Mouse (Mus musculus) C2C12 (cell line): ENCODE measurements at regions not wholly inside any gene's neighbourhood (a gene's known extent, or its start where the extent isn't known, plus 50 kb on each side); places are given as distances from the start of the nearest gene placed in this dataset.

Experiments
- H3K27me3 ChIP-seq: one replicate; pipeline ENCODE4 v1.6.1; 2011; ENCODE audit not compliant: control insufficient read depth, insufficient read depth, insufficient read length
- H3K36me3 ChIP-seq: one replicate; pipeline ENCODE4 v1.6.1; 2011; ENCODE audit not compliant: control insufficient read depth, insufficient read depth
- H3K4me3 ChIP-seq: one replicate; pipeline ENCODE4 v1.5.1; 2011; ENCODE audit warnings: mild to moderate bottlenecking, control low read depth; ENCODE audit not compliant: poor library complexity, insufficient read depth, severe bottlenecking
- H3K79me2 ChIP-seq: one replicate; pipeline ENCODE4 v1.6.1; 2011; ENCODE audit not compliant: control insufficient read depth, insufficient read depth
- H3K79me3 ChIP-seq: one replicate; pipeline ENCODE4 v1.6.1; 2011; ENCODE audit warnings: low read depth, control low read depth
- H3ac ChIP-seq: one replicate; pipeline ENCODE3; 2011; ENCODE audit warnings: low read depth; ENCODE audit not compliant: control insufficient read depth, insufficient read length
- CEBPB ChIP-seq: IDR thresholded peaks from one replicate; pipeline ENCODE4 v1.6.1; 2011; ENCODE audit warnings: low read depth, mild to moderate bottlenecking, control low read depth, moderate library complexity
- CTCF ChIP-seq: IDR thresholded peaks from one replicate; pipeline ENCODE4 v1.5.1; 2011; ENCODE audit not compliant: control insufficient read depth, insufficient read depth, insufficient read length
- FOSL1 ChIP-seq: IDR thresholded peaks from one replicate; pipeline ENCODE4 v1.8.0; 2011; ENCODE audit warnings: mild to moderate bottlenecking, low read length; ENCODE audit not compliant: poor library complexity, insufficient read depth, severe bottlenecking
- MAX ChIP-seq: IDR thresholded peaks from one replicate; pipeline ENCODE4 v1.6.1; 2011; ENCODE audit warnings: mild to moderate bottlenecking, control low read depth
- MYOD1 ChIP-seq: IDR thresholded peaks from one replicate; pipeline ENCODE4 v1.6.1; 2011; ENCODE audit warnings: low read depth; ENCODE audit not compliant: control insufficient read depth, insufficient read length
- MYOG ChIP-seq: IDR thresholded peaks from one replicate; pipeline ENCODE4 v1.6.1; 2011; ENCODE audit not compliant: control insufficient read depth, insufficient read length; ENCODE audit errors: extremely low read depth
- USF1 ChIP-seq: IDR thresholded peaks from one replicate; pipeline ENCODE4 v1.6.1; 2011; ENCODE audit warnings: low read depth, mild to moderate bottlenecking, control low read depth, moderate library complexity

GRCm38 (mm10) chr2:74450064-74450765 lies 129.0 kb downstream of the Lnpk start:
- Histone ChIP-seq H3K79me3 (no peaks in the 10 kb centered on the region), H3ac (no peak overlapping the region), H3K27me3 (peaks cover 3% of the 10 kb centered on the region), H3K79me2 (no peaks in the 10 kb centered on the region), H3K36me3 (no peaks in the 10 kb centered on the region), H3K4me3 (no peak overlapping the region)
- TF ChIP-seq MAX = no peak
- no peak for TF ChIP-seq FOSL1
- TF ChIP-seq USF1 = no peak
- no peak for TF ChIP-seq MYOG
- TF ChIP-seq CTCF = no peak
- no peak for TF ChIP-seq MYOD1
- no peak for TF ChIP-seq CEBPB

- Histone ChIP-seq H3ac (no peak overlapping the region), H3K27me3 (no peaks in the 10 kb centered on the region), H3K36me3 (no peaks in the 10 kb centered on the region), H3K79me2 (no peaks in the 10 kb centered on the region), H3K79me3 (no peaks in the 10 kb centered on the region), H3K4me3 (no peak overlapping the region)
- TF ChIP-seq USF1 = no peak
- no peak for TF ChIP-seq FOSL1
- TF ChIP-seq CTCF = no peak
- no peak for TF ChIP-seq CEBPB
- no peak for TF ChIP-seq MAX
- TF ChIP-seq MYOG = no peak
- no peak for TF ChIP-seq MYOD1
These were observed 143.9 kb downstream of the Lnpk start for GRCm38 (mm10) chr2:74435184-74435911.

GRCm38 (mm10) chr2:74426746-74427145 lies 152.5 kb downstream of the Lnpk start:
- H3K79me3 ChIP-seq = no peaks in the 10 kb centered on the region
- peaks cover 10% of the 10 kb centered on the region for H3K27me3 ChIP-seq
- TF ChIP-seq USF1 (no peak), MYOD1 (no peak), FOSL1 (no peak), MAX (no peak), MYOG (no peak), CEBPB (no peak), CTCF (no peak)
- no peaks in the 10 kb centered on the region for H3K36me3 ChIP-seq
- no peaks in the 10 kb centered on the region for H3K79me2 ChIP-seq
- H3ac ChIP-seq = no peak overlapping the region
- no peak overlapping the region for H3K4me3 ChIP-seq

GRCm38 (mm10) chr2:74424726-74425125 lies 154.5 kb downstream of the Lnpk start:
- no peaks in the 10 kb centered on the region for H3K79me2 ChIP-seq
- H3ac ChIP-seq = no peak overlapping the region
- H3K79me3 ChIP-seq = no peaks in the 10 kb centered on the region
- no peak overlapping the region for H3K4me3 ChIP-seq
- H3K27me3 ChIP-seq = peaks cover 10% of the 10 kb centered on the region
- TF ChIP-seq CEBPB = no peak
- no peak for TF ChIP-seq CTCF
- TF ChIP-seq FOSL1 = no peak
- TF ChIP-seq MYOD1 = no peak
- no peak for TF ChIP-seq MAX
- no peak for TF ChIP-seq MYOG
- TF ChIP-seq USF1 = no peak
- no peaks in the 10 kb centered on the region for H3K36me3 ChIP-seq

- Histone ChIP-seq H3K4me3 (no peak overlapping the region), H3K27me3 (no peaks in the 10 kb centered on the region), H3K79me3 (no peaks in the 10 kb centered on the region), H3K79me2 (no peaks in the 10 kb centered on the region), H3K36me3 (no peaks in the 10 kb centered on the region), H3ac (no peak overlapping the region)
- TF ChIP-seq FOSL1 (peak; percentile 19), MAX (no peak)
These were observed 163.1 kb downstream of the Lnpk start for GRCm38 (mm10) chr2:74416097-74416496.
